Mouse (Mus musculus) bone marrow, adult 2 months (tissue): ENCODE measurements around the gene Olfr923.

Experiments
- CTCF ChIP-seq: fragments of 200-500 bp; IDR thresholded peaks from 2 replicates; pipeline ENCODE4 v1.5.1; 2011; ENCODE audit warnings: low read length, control low read depth; ENCODE audit not compliant: control insufficient read depth, insufficient read depth
- POLR2A ChIP-seq: fragments of 200-500 bp; IDR thresholded peaks from 2 replicates; pipeline ENCODE4 v1.6.1; 2011; ENCODE audit warnings: low read depth, mild to moderate bottlenecking, control low read depth, low read length, borderline replicate concordance; ENCODE audit not compliant: control insufficient read depth

- no peak for TF ChIP-seq CTCF
- no peak for TF ChIP-seq POLR2A
Measured at GRCm38 (mm10) chr9:38792689-38793088, 33.7 kb upstream of the Olfr923 start.
